Mouse (Mus musculus): ENCODE results near the gene Fry. TPM values are rescaled to one million over a fixed set of nuclear protein-coding genes. Genes with fewer than 3 reads are reported as not detected.

Gene Fry
- polyA plus RNA-seq, 1 experiment from 2014 or later: 32.5 TPM

DNA sequence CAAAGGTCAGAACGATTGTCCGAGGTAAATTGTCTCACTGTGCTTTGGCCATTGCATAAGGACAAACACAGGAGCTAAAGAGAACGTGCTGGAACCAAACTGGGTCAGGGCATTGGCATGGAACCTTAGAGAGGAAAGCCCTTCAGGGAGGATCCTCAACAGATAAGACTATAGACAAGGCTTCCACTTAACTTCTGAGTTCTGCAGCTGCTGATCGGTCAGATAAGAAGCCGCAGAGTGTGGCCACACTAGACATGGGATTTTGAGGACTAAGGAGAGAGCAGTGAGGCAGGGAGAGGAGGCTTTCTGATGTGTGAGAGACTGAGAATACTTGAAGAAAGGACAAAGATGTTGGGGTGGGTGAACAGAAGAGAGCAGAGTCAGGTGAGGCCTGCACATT, 214.4 kb downstream of the Fry start:
- peaks cover 10% of the 10 kb centered on the region for H3K4me1 ChIP-seq (ENCODE audit: control insufficient read depth, insufficient read depth, low read length)
- 52% methylated on average over 5 of the region's 5 CpGs for WGBS (ENCODE audit: insufficient replicate concordance)
- ATAC-seq (replicated peaks; ENCODE audit: insufficient number of reproducible peaks, low FRiP score, low TSS enrichment): no peak

DNA sequence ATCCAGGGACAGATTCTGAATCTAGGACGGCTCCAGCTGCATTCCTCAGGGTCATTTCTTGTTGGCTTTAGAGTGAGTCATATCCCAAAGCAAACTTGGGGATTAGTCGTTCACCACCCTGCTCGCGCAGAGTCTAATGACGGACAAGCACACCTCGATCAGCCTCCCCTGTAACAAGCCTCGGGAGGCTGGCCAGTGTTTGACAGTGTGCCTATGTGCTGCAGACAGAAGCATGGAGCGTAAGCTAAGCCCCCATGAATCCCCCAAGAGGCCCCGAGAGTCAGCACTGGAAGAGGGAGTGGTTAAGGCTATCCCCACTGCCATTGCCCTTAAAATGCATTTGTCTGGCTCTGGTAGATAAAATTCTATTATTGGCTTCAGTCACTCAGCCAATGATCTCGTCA, 214.9 kb downstream of the Fry start:
- Histone ChIP-seq H3K36me3 (ENCODE audit: control insufficient read depth, insufficient read depth, low read length) (no peaks in the 10 kb centered on the region), H3K27ac (ENCODE audit: low read depth, low read length) (peak overlapping the region; percentile 64), H3K9ac (ENCODE audit: low read depth, low read length) (no peak overlapping the region), H3K4me2 (peak overlapping the region; percentile 27; the same call in 1 of the 2 replicates), H3K27me3 (ENCODE audit: control insufficient read depth, insufficient read depth, low read length) (no peaks in the 10 kb centered on the region), H3K4me3 (ENCODE audit: low read depth, low read length) (no peak overlapping the region), H3K4me1 (ENCODE audit: control insufficient read depth, insufficient read depth, low read length) (peaks cover 10% of the 10 kb centered on the region), H3K9me3 (replicated peaks; ENCODE audit: control insufficient read depth, low read length) (no peaks in the 10 kb centered on the region; the same call in 1 of the 2 replicates)
- WGBS (ENCODE audit: insufficient replicate concordance): 50% methylated on average over 10 of the region's 10 CpGs
- ATAC-seq (replicated peaks; ENCODE audit: insufficient number of reproducible peaks, low FRiP score, low TSS enrichment): no peak

More for the DNA sequence above, 214.4 kb downstream of the Fry start:
- H3K4me2 ChIP-seq: no peak overlapping the region
- H3K27ac ChIP-seq (ENCODE audit: low read depth, low read length): peak overlapping the region; percentile 51; the same call in 1 of the 2 replicates
- no peak overlapping the region for H3K4me3 ChIP-seq (ENCODE audit: low read depth, low read length)
- no peaks in the 10 kb centered on the region for H3K36me3 ChIP-seq (ENCODE audit: control insufficient read depth, insufficient read depth, low read length)
- H3K9me3 ChIP-seq (replicated peaks; ENCODE audit: control insufficient read depth, low read length): no peaks in the 10 kb centered on the region; the same call in 1 of the 2 replicates
- no peak overlapping the region for H3K9ac ChIP-seq (ENCODE audit: low read depth, low read length)
- H3K27me3 ChIP-seq (ENCODE audit: control insufficient read depth, insufficient read depth, low read length): no peaks in the 10 kb centered on the region

DNA sequence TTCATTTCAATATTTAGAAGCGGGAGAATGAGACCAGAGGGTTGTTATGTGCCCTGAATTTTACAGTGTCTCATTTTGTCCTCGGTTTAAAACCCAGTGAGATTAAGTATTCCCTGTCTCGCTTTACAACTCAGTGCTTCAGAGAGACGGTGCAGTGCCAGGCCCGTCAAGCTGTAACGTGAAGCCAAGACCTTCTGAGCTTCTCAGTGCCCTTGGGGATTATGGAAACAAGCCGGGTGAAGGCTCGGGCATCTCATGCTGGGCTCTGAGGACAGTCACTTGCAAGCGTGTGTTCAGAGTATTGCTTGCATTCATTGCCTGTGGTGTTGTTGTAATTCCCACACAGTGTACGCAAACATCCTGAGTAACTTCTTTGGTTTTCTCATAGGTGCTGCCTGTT, 218.0 kb downstream of the Fry start:
- 73% methylated on average over 10 of the region's 10 CpGs for WGBS (ENCODE audit: insufficient replicate concordance)
- Histone ChIP-seq H3K27me3 (ENCODE audit: control insufficient read depth, insufficient read depth, low read length) (no peaks in the 10 kb centered on the region), H3K9me3 (replicated peaks; ENCODE audit: control insufficient read depth, low read length) (no peaks in the 10 kb centered on the region; the same call in 1 of the 2 replicates), H3K4me3 (ENCODE audit: low read depth, low read length) (no peak overlapping the region), H3K36me3 (ENCODE audit: control insufficient read depth, insufficient read depth, low read length) (no peaks in the 10 kb centered on the region), H3K4me1 (ENCODE audit: control insufficient read depth, insufficient read depth, low read length) (peaks cover 10% of the 10 kb centered on the region), H3K27ac (ENCODE audit: low read depth, low read length) (no peak overlapping the region), H3K9ac (ENCODE audit: low read depth, low read length) (no peak overlapping the region), H3K4me2 (no peak overlapping the region)
- ATAC-seq (replicated peaks; ENCODE audit: insufficient number of reproducible peaks, low FRiP score, low TSS enrichment): no peak

DNA sequence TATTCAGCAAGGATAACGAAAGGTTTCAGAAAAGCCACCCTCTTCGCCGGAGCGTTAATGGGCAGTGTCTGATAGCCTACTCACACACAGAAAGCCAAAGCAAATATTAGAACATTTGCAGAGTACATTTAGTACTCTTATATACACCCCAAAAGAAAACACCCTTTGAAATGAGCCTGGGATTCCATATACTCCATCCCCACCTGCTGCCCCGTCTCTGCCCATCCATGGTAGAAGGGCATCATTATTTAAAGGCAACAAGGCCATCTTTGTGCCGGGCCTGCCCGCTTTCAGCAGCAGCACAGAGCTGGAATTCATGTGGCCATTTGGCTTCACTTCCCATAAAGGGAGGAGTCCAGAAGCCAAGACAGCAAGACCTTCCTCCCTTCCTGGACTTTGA, 219.3 kb downstream of the Fry start:
- Histone ChIP-seq H3K36me3 (ENCODE audit: control insufficient read depth, insufficient read depth, low read length) (peaks cover 3% of the 10 kb centered on the region; the same call in 1 of the 2 replicates), H3K4me1 (ENCODE audit: control insufficient read depth, insufficient read depth, low read length) (peaks cover 8% of the 10 kb centered on the region), H3K4me2 (no peak overlapping the region), H3K9me3 (replicated peaks; ENCODE audit: control insufficient read depth, low read length) (no peaks in the 10 kb centered on the region; the same call in 1 of the 2 replicates), H3K4me3 (ENCODE audit: low read depth, low read length) (no peak overlapping the region), H3K27me3 (ENCODE audit: control insufficient read depth, insufficient read depth, low read length) (no peaks in the 10 kb centered on the region), H3K27ac (ENCODE audit: low read depth, low read length) (no peak overlapping the region), H3K9ac (ENCODE audit: low read depth, low read length) (no peak overlapping the region)
- no peak for ATAC-seq (replicated peaks; ENCODE audit: insufficient number of reproducible peaks, low FRiP score, low TSS enrichment)
- WGBS (ENCODE audit: insufficient replicate concordance): 82% methylated on average over 7 of the region's 7 CpGs

DNA sequence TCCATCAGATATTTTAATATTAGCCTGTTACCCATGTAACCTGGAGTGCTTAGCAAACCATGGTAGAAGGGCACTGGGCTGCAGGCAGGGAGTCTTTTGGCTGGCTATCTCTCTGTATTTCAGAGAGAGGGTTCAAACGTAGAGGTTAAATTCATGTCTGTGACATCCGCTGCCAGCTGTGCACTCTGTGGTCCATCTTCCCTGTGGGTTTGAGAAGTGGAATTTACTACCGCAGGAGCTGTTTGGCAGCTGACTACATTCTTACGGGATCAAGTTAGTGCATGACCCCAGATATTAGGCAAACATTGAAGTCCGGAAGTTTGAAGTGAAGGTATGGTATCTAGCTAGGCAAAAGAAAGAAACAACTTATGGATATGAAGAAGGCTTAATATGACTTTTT, 222.5 kb downstream of the Fry start:
- H3K27me3 ChIP-seq (ENCODE audit: control insufficient read depth, insufficient read depth, low read length): no peaks in the 10 kb centered on the region
- peaks cover 2% of the 10 kb centered on the region; the same call in 1 of the 2 replicates for H3K4me1 ChIP-seq (ENCODE audit: control insufficient read depth, insufficient read depth, low read length)
- 64% methylated on average over 5 of the region's 5 CpGs for WGBS (ENCODE audit: insufficient replicate concordance)
- H3K27ac ChIP-seq (ENCODE audit: low read depth, low read length): no peak overlapping the region
- H3K36me3 ChIP-seq (ENCODE audit: control insufficient read depth, insufficient read depth, low read length): peaks cover 3% of the 10 kb centered on the region; the same call in 1 of the 2 replicates
- H3K9me3 ChIP-seq (replicated peaks; ENCODE audit: control insufficient read depth, low read length): no peaks in the 10 kb centered on the region; the same call in 1 of the 2 replicates
- H3K4me3 ChIP-seq (ENCODE audit: low read depth, low read length): no peak overlapping the region
- H3K4me2 ChIP-seq: no peak overlapping the region
- H3K9ac ChIP-seq (ENCODE audit: low read depth, low read length): no peak overlapping the region
- no peak for ATAC-seq (replicated peaks; ENCODE audit: insufficient number of reproducible peaks, low FRiP score, low TSS enrichment)

DNA sequence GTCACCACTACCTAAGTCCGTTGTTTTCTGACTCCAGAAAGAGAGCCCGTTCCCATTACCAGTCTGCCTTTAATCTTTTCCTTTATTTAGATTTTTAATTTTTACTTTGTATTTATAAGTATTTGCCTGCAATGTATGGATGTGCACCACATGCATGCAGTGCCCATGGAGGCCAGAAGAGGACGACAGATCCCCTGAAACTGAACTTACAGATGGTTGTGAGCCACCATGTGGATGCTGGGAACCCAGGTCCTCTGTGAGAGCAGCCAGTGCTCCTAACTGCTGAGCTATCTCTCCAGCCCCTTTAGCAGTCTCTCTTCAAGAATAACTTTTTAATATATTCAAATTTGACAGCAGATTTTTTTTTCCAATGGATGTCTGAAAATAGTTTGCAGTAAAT, 223.7 kb downstream of the Fry start:
- peaks cover 5% of the 10 kb centered on the region; the same call in 1 of the 2 replicates for H3K4me1 ChIP-seq (ENCODE audit: control insufficient read depth, insufficient read depth, low read length)
- H3K4me3 ChIP-seq (ENCODE audit: low read depth, low read length): no peak overlapping the region
- no peak overlapping the region for H3K27ac ChIP-seq (ENCODE audit: low read depth, low read length)
- no peaks in the 10 kb centered on the region for H3K9me3 ChIP-seq (replicated peaks; ENCODE audit: control insufficient read depth, low read length)
- no peak overlapping the region for H3K4me2 ChIP-seq
- no peak overlapping the region for H3K9ac ChIP-seq (ENCODE audit: low read depth, low read length)
- WGBS (ENCODE audit: insufficient replicate concordance): 78% methylated on average over 3 of the region's 3 CpGs
- H3K36me3 ChIP-seq (ENCODE audit: control insufficient read depth, insufficient read depth, low read length): peaks cover 6% of the 10 kb centered on the region
- ATAC-seq (replicated peaks; ENCODE audit: insufficient number of reproducible peaks, low FRiP score, low TSS enrichment): no peak
- no peaks in the 10 kb centered on the region for H3K27me3 ChIP-seq (ENCODE audit: control insufficient read depth, insufficient read depth, low read length)

DNA sequence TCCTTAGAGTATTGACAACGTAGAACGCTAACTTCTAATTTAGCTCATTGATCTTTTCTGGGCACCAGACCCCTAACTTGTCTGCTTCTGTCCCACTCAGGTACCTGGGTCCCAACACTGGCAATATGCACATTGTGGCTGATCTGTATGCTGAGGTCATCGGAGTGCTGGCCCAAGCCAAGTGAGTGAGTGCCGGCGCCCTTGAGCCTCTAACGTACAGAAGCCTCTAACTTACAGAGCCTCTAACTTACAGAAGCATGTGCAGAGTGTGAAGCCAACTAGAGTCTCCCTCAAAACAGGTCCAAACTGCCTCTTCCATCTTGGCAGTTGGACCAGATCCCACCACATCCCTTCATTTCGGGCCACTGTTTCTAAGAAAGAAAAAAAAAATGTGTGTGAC, 227.5 kb downstream of the Fry start:
- peaks cover 14% of the 10 kb centered on the region for H3K36me3 ChIP-seq (ENCODE audit: control insufficient read depth, insufficient read depth, low read length)
- no peak overlapping the region for H3K4me3 ChIP-seq (ENCODE audit: low read depth, low read length)
- WGBS (ENCODE audit: insufficient replicate concordance): 77% methylated on average over 7 of the region's 7 CpGs
- no peaks in the 10 kb centered on the region for H3K9me3 ChIP-seq (replicated peaks; ENCODE audit: control insufficient read depth, low read length)
- ATAC-seq (replicated peaks; ENCODE audit: insufficient number of reproducible peaks, low FRiP score, low TSS enrichment): no peak
- H3K27me3 ChIP-seq (ENCODE audit: control insufficient read depth, insufficient read depth, low read length): no peaks in the 10 kb centered on the region
- no peak overlapping the region for H3K9ac ChIP-seq (ENCODE audit: low read depth, low read length)
- no peak overlapping the region for H3K4me2 ChIP-seq
- H3K4me1 ChIP-seq (ENCODE audit: control insufficient read depth, insufficient read depth, low read length): peaks cover 5% of the 10 kb centered on the region; the same call in 1 of the 2 replicates
- peak overlapping the region; percentile 67 for H3K27ac ChIP-seq (ENCODE audit: low read depth, low read length)

DNA sequence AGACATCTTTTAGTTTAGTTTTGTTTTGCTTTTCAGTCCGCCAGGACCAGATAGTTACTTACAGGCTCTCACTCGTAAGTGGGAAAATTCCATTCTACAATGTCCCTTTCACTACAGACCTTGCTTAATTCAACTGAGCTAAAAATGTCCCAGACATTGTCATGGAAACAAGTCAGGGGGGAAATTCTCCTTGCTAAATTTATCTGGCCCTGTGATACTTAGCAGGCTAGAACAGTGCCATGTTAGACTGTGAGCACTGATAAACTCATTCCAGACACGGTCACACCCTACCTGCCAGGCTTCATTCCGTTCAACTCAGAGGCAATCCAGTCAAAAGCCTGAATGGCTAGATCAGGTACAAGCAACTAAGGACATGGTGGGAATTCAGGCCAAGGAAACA, 227.9 kb downstream of the Fry start:
- Histone ChIP-seq H3K4me1 (ENCODE audit: control insufficient read depth, insufficient read depth, low read length) (peaks cover 5% of the 10 kb centered on the region; the same call in 1 of the 2 replicates), H3K27ac (ENCODE audit: low read depth, low read length) (peak overlapping the region; percentile 67), H3K9ac (ENCODE audit: low read depth, low read length) (no peak overlapping the region), H3K4me2 (peak overlapping the region; percentile 11), H3K9me3 (replicated peaks; ENCODE audit: control insufficient read depth, low read length) (no peaks in the 10 kb centered on the region), H3K4me3 (ENCODE audit: low read depth, low read length) (no peak overlapping the region), H3K36me3 (ENCODE audit: control insufficient read depth, insufficient read depth, low read length) (peaks cover 14% of the 10 kb centered on the region), H3K27me3 (ENCODE audit: control insufficient read depth, insufficient read depth, low read length) (no peaks in the 10 kb centered on the region)
- 25% methylated on average over 4 of the region's 4 CpGs for WGBS (ENCODE audit: insufficient replicate concordance)
- ATAC-seq (replicated peaks; ENCODE audit: insufficient number of reproducible peaks, low FRiP score, low TSS enrichment): peak; percentile 63; the same call in 1 of the 2 replicates

DNA sequence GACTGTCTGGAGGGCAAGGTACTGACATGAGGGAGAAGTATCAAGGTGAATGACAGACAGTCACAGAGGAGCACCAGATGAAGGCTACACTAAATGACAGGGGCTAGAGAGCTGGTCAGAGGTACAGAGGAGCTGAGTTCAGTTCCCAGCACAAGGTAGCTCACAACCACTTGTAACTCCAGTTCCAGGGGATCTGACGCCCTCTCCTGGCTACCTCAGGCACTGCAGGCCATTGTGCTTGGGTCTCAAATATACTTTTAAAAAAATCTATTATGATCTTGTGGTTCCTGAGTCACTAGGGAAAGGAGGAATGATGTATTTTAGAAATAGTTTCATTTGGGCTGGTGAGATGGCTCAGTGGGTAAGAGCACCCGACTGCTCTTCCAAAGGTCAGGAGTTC, 229.4 kb downstream of the Fry start:
- Histone ChIP-seq H3K36me3 (ENCODE audit: control insufficient read depth, insufficient read depth, low read length) (peaks cover 11% of the 10 kb centered on the region), H3K4me1 (ENCODE audit: control insufficient read depth, insufficient read depth, low read length) (peaks cover 5% of the 10 kb centered on the region; the same call in 1 of the 2 replicates), H3K27ac (ENCODE audit: low read depth, low read length) (no peak overlapping the region), H3K4me3 (ENCODE audit: low read depth, low read length) (no peak overlapping the region), H3K9ac (ENCODE audit: low read depth, low read length) (no peak overlapping the region), H3K4me2 (no peak overlapping the region), H3K9me3 (replicated peaks; ENCODE audit: control insufficient read depth, low read length) (no peaks in the 10 kb centered on the region), H3K27me3 (ENCODE audit: control insufficient read depth, insufficient read depth, low read length) (no peaks in the 10 kb centered on the region)
- 88% methylated on average over 2 of the region's 2 CpGs for WGBS (ENCODE audit: insufficient replicate concordance)
- ATAC-seq (replicated peaks; ENCODE audit: insufficient number of reproducible peaks, low FRiP score, low TSS enrichment): no peak
